Mouse (Mus musculus) embryonic facial prominence, embryonic 14.5 days (tissue): ENCODE measurements at regions not wholly inside any gene's neighbourhood (a gene's known extent, or its start where the extent isn't known, plus 50 kb on each side); places are given as distances from the start of the nearest gene placed in this dataset.

ENCODE experiments used
- ATAC-seq: fragments of 200-750 bp; cut with Nextera tagmentation; 2 replicates; pipeline ENCODE4 v1.8.0; 2017; ENCODE audit warnings: low read depth, moderate number of reproducible peaks, moderate TSS enrichment
- DNase-seq: peaks from one replicate; pipeline ENCODE4 v3.0.0-alpha.2; 2015; ENCODE audit warnings: low spot score
- H3K27ac ChIP-seq: fragments of 300-500 bp; sonication (generic); replicated peaks from 2 replicates; pipeline ENCODE4 v1.5.1; 2014; ENCODE audit warnings: low read depth, mild to moderate bottlenecking, low read length, moderate library complexity
- H3K27me3 ChIP-seq: fragments of 300-500 bp; sonication (generic); replicated peaks from 2 replicates; pipeline ENCODE4 v1.6.1; 2014; ENCODE audit warnings: low read length; ENCODE audit not compliant: control insufficient read depth, insufficient read depth
- H3K36me3 ChIP-seq: fragments of 300-500 bp; sonication (generic); 2 replicates; pipeline ENCODE4 v1.6.1; 2014; ENCODE audit warnings: low read length, mixed read lengths; ENCODE audit not compliant: control insufficient read depth, insufficient read depth
- H3K4me1 ChIP-seq: fragments of 300-500 bp; sonication (generic); 2 replicates; pipeline ENCODE4 v1.6.1; 2014; ENCODE audit warnings: antibody characterized with exemption, low read length; ENCODE audit not compliant: control insufficient read depth, insufficient read depth
- H3K4me2 ChIP-seq: fragments of 300-500 bp; sonication (generic); 2 replicates; pipeline ENCODE4 v1.6.1; 2014; ENCODE audit warnings: low read depth, mild to moderate bottlenecking, low read length, moderate library complexity, mixed read lengths
- H3K4me3 ChIP-seq: fragments of 300-500 bp; sonication (generic); 2 replicates; pipeline ENCODE4 v1.5.1; 2014; ENCODE audit warnings: low read depth, mild to moderate bottlenecking, low read length
- H3K9ac ChIP-seq: fragments of 300-500 bp; sonication (generic); 2 replicates; pipeline ENCODE4 v1.6.1; 2014; ENCODE audit warnings: low read depth, mild to moderate bottlenecking, low read length, moderate library complexity, mixed read lengths
- H3K9me3 ChIP-seq: fragments of 300-500 bp; sonication (generic); 2 replicates; pipeline ENCODE4 v1.6.1; 2016; ENCODE audit warnings: low read length; ENCODE audit not compliant: control insufficient read depth
- WGBS: fragments of 180-500 bp; shearing (Covaris S2); extraction: QIAGEN DNeasy Blood & Tissue Kit; methylation state at CpG from one replicate; pipeline ENCODE4 v1.1.7; 2014; 5-methylcytosine and 5-hydroxymethylcytosine counted together

DNA sequence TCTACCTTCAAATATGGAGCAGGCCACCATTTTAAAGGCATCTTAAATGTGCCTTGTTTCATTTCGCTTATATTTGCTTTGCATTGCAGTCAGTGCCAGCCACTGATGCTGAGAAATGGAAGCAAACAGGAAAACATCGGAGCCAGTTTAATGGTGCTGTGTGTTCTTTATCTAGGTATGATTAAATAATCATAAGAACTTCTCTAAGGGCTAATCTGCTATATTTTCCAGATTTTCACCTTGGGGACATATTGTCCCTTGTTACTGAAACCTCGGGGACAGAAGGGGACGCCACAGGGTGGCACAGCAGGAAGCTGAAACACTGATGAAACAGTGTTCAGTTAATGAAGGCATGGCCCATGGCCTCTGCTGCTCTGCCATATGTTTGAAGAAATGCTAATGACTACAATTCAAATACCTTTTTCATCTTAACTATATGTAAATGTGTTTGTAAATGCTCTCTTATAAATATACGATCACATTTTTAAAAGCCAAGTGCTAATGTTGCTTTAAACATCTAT is 562.6 kb downstream of the Etv1 start:
- no peak overlapping the region for H3K4me3 ChIP-seq
- ATAC-seq = no peak; the same call in 1 of the 2 replicates
- H3K4me2 ChIP-seq = no peak overlapping the region
- no peak overlapping the region for H3K9ac ChIP-seq
- H3K4me1 ChIP-seq = no peaks in the 10 kb centered on the region
- DNase-seq = no peak
- H3K27me3 ChIP-seq = no peaks in the 10 kb centered on the region
- 79% methylated on average over 5 of the region's 5 CpGs for WGBS
- H3K36me3 ChIP-seq = no peaks in the 10 kb centered on the region
- no peaks in the 10 kb centered on the region for H3K9me3 ChIP-seq
- no peak overlapping the region for H3K27ac ChIP-seq

DNA sequence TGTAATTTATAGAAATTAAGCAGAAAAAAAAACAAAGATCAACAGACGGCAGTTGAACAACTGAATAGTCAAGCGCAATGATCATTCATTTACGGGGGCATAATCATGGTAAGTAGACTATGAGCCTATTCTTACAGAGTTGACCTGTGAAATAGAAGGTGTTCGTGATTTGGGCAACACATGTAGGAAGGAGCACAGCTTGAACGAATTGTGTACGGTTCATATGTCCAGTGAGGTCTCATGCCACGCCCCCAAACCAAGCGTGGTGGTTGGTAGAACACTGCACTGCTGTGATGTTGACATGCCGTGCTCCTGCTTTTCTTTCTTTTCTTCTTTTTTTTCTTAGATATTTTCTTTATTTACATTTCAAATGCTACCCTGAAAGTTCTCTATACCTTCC is 563.1 kb downstream of the Etv1 start:
- H3K4me2 ChIP-seq = no peak overlapping the region
- no peaks in the 10 kb centered on the region for H3K4me1 ChIP-seq
- H3K9ac ChIP-seq = no peak overlapping the region
- DNase-seq = no peak
- no peak for ATAC-seq
- H3K9me3 ChIP-seq = no peaks in the 10 kb centered on the region
- WGBS = 79% methylated on average over 9 of the region's 9 CpGs
- no peaks in the 10 kb centered on the region for H3K27me3 ChIP-seq
- H3K27ac ChIP-seq = no peak overlapping the region
- H3K4me3 ChIP-seq = no peak overlapping the region
- no peaks in the 10 kb centered on the region for H3K36me3 ChIP-seq

GRCm38 (mm10) chr12:39371480-39372245 is 592.5 kb downstream of the Etv1 start:
- no peaks in the 10 kb centered on the region for H3K36me3 ChIP-seq
- no peaks in the 10 kb centered on the region for H3K9me3 ChIP-seq
- no peak overlapping the region for H3K4me3 ChIP-seq
- H3K9ac ChIP-seq = no peak overlapping the region
- no peak for ATAC-seq
- DNase-seq = no peak
- H3K4me1 ChIP-seq = no peaks in the 10 kb centered on the region
- no peaks in the 10 kb centered on the region for H3K27me3 ChIP-seq
- no peak overlapping the region for H3K4me2 ChIP-seq
- H3K27ac ChIP-seq = no peak overlapping the region

GRCm38 (mm10) chr12:39373721-39374120 is 594.5 kb downstream of the Etv1 start:
- Histone ChIP-seq H3K27me3 (no peaks in the 10 kb centered on the region), H3K27ac (no peak overlapping the region), H3K9me3 (no peaks in the 10 kb centered on the region), H3K4me3 (no peak overlapping the region), H3K36me3 (no peaks in the 10 kb centered on the region), H3K9ac (no peak overlapping the region), H3K4me2 (no peak overlapping the region), H3K4me1 (no peaks in the 10 kb centered on the region)
- 96% methylated on average over 1 of the region's 1 CpGs for WGBS
- no peak for ATAC-seq
- no peak for DNase-seq
